Mouse (Mus musculus) CD4-positive helper T cell, adult 2 months (primary cell): ENCODE data around the gene Cacnb2.
A peak's percentile ranks its signal among the peaks of the same experiment; 100 is the strongest.
"Not testable (repeated sequence)": the region's sequence is repeated elsewhere in the genome, so short reads cannot be mapped to it uniquely, and the experiment has no call there.

ENCODE experiments used
- DNase-seq: peaks from one replicate; pipeline ENCODE4 v3.0.0-alpha.2; 2012; ENCODE audit warnings: low read depth, missing footprints, low spot score

The Cacnb2 gene

DNA sequence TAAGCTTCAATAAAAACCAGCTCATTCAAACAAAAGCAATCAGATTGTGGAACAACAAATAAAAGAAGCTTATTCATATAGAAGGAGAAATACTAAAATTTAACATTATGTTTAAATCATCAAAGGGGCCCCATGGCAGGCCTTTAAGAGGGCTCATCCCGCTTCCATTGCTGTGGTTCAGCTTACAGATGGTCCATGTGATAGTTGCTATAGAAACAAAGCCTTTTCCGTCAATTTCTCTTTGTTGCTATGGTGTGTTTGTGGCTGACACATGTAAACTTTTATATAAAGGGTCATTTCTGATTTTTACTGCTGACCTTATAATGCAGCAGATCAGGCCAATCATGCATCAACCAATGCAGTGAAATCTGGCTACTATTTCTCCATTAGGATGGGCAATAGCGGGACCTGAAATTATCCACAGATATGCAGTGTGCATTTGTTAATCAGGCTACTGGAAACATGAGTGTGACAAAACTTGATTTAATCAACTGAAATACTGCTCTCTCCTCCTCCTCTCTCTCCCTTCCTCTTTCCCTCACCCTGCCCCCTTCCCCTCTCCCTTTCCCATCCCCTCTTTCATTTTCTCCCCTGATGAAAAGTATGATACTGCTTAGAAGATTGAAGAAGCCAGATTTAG lies 54.4 kb downstream of the Cacnb2 start:
- no peak for DNase-seq

DNA sequence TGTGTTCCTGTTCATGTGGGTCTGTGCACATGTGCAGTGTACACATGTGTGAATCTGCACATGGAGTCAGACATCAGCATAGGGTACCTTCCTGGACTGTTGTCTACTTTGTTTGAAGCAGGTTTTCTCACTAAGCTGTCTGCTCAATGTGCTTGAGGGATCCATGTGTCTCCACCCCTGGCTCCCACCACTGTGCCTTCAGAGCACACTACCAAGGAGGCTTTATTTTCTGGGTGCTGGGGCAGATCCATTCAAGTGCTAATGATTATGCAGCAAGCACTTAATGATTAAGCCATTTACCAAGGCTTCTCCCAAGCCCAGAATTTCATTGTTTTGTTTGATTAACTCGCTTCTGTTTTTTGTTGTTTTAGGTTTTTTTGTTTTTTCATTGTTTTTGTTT lies 62.3 kb downstream of the Cacnb2 start:
- no peak for DNase-seq

DNA sequence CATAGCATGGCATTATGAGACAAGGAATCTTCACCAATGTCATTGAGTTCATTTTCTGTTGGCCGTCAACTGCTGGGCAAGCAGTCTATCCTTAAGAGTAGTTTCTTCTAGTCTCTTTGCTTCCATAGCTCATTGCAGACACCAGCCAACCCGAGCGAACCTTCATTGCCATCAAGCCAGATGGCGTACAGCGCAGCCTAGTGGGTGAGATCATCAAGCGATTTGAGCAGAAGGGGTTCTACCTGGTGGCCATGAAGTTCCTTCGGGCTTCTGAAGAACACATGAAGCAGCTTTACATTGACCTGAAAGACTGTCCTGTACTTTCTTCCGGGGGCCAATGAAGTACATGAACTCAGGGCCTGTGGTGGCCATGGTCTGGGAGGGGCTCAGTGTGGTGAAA lies 69.2 kb downstream of the Cacnb2 start:
- no peak for DNase-seq

DNA sequence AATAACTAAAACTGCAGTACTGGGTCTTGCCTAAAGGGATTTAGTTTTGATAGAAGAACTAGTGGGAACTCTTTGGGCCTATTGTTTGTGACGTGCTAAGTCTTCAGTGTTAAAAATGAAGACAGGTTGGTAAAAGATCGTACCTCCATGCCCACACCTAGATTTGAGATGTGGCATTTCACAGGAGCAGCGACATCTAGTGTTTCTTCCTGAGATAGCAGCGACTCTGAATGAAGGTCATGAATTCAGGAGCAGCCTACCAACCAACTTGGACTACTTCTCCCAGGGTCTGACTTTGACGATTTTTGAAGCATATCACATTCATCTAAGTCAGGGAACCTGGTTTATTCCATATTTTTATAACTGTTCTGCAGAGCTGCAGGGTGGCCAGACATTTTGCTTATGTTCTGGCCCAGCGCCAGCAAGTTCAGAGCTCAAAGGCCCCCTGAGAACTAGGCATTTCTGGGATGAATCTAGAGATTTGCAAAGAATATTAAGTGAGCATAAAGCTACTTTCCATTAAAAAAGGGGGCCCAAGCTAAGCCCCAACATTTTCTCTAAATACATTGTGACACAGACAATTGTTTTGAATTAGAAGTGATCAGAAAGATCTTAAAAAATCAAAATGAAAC lies 74.1 kb downstream of the Cacnb2 start:
- peak; percentile 43 for DNase-seq

DNA sequence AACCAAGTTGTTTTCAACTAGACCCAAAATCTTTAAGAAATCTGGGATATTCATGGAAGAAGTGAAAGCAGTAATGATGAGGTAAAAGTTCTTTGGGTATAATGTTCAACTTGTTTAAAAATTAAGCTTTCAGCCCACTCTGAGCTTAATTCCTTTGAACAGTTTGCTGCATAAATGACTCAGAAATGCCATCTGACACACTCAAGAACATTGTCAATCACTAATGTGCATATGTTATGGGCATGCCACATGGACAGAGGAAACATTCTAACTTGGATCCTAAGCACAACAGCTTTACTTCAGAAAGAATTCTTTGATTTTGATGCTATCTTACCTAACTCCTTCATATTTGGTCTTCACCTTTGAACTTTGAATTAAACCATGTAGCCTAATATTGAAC lies 81.3 kb downstream of the Cacnb2 start:
- DNase-seq = no peak

DNA sequence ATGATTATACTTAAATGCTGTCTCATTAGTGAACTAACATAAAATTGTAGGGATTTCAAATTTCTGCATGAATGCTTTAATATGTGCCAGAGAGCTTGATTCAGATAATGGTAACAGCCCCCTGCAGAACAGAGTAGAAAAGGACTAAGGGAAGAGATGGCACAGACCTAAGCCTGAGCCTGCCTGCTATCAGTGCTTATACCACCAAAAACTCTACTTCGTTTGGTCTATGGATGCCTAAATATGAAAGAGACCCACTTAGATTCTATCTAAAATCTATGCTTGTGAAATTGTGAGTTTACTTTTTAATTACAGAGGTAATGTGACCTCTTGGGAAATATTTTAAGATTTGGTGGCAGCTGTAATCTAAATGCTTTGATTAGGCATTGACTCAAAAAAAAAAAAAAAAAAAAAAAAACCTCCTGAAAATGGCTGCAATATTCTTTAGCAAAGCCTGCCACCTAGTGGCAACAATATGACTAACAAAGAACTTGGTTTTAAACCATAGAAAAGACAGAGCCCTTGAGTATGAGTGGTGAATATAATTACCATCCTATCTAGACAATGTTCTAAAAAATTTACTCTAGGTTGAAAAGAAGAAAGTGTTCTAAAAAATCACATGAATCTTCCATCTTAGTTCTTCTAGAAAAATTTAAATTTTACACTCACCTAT lies 100.2 kb downstream of the Cacnb2 start:
- DNase-seq = peak; percentile 27

DNA sequence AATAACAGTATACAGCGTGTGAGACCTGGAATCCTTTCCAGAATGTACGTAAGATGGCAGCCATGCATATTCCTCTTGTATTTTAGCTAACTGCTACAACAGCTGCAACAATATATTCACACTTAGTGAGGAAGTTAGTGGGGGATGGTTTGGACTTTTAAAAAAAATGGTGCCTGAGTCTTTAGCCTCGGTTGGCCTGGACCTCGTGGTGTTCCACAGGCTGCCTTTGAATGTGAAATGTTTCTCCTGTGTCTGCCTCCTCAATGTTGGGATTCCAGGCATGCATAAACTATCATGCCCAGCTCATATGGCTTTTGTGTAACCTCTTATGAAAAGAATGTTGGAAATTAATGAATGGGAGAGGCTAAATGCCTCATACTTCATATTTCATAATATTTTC lies 100.8 kb downstream of the Cacnb2 start:
- no peak for DNase-seq

DNA sequence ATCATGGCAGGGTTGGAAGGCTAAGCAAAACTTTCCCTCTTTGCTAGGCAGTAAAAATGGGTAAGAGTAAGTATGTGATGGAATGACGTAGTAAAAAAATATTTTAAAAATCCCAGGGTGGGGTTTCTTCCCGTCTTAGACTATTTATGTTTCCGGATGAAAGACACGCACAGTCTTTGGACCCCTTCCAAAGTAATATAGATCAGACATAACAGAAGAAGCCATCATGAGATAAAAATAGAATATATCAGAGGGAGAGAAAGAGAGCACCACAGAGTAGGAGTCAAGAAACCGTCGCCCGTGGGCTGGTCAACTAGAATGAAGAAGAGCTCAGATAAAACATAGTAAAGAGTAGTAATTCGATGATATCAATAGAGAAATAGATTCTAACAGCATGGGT lies 107.4 kb downstream of the Cacnb2 start:
- DNase-seq = no peak

DNA sequence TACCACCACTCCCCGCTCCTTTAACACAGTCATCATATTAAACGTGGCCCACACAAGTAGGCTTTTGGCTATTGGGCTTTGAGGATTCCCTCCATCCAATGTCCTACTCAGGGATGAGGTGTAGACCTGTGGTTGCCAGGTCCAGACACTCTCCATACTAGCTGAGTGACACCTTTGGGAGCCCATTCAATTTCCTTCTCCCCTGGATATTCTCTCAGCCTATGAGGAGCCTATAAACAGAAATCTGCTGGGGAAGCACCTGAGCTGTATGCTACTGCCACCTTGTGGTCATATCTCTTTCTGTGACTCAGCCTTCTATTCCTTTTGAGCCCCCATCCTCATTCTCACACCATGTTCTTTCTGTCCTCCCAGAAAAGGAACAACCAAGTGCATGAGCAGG lies 108.9 kb downstream of the Cacnb2 start:
- DNase-seq = peak; percentile 5

DNA sequence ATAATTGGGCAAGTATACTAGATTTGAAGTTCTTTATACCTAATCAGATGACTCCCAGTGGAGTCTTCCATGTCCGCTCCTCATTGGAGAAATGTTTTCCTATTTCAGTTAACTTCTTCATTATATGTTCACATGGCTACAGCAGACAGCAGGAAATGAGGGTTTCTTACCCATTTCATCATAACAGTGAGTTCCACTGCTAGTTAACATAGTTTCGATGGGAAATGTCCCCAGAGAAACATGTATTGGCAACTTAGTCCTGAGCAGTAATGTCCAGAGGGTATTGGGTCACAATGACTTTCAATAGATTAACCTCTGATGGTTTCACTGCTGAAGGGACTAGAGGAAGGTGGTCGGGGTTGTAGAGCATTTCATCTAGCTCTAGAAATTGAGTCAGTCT lies 110.2 kb downstream of the Cacnb2 start:
- DNase-seq = no peak

DNA sequence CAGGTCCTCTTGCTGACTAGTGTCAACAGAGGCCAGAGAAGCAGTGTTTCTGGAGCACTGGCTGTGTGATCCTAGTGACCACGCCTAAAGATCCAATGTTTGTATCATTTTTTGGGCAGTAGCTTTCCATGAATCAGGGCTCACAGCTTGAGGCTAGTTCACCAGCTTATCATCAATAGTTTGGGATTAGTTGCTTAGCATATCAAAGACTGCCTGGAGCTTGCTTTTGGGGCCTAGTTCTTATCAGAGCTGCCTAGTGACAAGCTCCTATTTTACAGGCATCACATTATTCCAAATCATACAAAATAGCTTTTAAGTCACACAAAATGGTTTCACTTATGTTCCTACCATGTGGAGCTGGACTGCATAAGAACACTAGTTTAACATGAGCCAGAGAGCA lies 113.8 kb downstream of the Cacnb2 start:
- no peak for DNase-seq

DNA sequence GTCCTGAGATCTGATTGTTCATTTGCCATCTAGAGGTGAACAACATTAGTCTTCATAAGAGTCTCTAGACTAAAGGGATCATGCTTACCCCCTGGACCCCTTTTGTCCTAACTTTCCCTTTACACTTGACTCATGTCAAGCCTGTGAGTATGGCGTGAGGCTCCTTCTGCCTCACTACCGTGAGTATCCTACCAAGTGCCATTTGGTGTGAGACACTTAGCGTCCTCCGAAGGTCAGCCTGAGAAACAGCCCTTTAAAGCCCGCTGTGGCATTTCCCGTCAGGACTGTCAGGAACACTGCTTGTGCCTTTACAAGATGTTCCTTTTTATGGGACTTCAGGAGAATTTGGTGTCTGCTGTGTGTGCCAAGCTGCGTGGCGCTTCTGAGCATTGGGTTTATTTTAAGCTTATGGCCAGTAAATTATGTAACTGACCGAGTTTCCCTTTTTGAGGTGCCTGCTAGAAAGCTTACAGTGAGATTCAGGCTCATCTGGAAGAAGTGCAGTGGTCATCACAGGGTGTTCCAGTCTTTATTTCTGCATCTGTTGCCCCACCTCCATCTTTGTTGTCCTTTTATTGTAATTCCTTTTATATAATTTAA lies 116.3 kb downstream of the Cacnb2 start:
- DNase-seq = no peak

DNA sequence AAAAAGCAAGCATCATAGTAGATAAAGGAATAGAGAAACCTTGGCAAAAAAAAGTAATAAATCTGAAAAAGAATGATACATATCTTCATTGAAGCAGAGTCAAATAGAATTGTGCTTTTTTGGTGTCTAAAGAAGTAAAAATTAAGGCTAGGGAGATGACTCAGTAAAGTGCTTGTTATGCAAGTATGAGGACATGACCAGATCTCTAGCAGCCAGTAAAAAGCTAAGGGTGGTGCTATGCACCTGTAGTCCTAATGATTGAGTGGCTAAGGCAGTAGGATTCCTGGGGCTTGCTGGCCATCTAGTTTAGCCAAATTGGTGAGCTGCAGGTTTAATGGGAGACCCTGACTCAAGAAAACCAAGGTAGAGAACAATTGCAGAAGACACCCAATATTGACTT lies 122.5 kb downstream of the Cacnb2 start:
- DNase-seq = no peak

DNA sequence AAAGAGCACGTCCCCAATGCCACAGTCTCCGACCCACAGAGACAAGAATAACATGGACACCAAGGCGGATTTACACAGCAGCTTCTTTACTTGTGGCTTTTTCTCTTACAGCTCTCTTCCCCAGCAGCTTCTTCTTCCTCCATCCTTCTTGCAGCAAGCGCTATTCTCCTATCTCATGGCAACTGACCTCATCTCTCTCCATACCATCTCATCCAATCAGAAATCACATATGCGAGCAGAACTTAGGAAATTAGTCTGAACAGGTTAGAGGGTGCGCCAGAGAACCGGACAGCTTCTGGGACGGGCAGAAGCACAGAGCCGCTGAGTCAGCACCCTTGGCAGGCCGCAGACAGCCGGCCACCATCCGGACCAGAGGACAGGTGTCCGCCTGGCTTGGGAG lies 123.7 kb downstream of the Cacnb2 start:
- not testable (repeated sequence) for DNase-seq

DNA sequence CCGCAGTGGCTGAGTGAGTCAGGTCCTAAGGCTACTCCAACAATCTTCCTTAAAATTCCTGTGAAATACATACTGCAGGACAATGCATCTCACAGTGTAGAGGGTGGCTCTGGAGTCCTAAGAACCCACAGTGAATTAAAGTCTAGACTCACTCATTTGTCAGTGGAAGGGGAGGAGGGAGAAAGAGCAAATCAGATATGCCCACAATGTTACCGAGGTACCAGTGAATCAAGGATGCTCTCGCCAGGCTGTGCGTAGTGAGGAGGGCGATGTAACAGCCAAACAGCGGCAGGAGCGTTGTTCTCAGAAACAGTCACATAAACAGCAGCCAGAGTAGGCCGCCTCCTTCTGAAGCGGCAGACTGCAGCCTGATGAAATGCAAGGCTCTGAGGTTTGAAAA lies 136.0 kb downstream of the Cacnb2 start:
- no peak for DNase-seq

DNA sequence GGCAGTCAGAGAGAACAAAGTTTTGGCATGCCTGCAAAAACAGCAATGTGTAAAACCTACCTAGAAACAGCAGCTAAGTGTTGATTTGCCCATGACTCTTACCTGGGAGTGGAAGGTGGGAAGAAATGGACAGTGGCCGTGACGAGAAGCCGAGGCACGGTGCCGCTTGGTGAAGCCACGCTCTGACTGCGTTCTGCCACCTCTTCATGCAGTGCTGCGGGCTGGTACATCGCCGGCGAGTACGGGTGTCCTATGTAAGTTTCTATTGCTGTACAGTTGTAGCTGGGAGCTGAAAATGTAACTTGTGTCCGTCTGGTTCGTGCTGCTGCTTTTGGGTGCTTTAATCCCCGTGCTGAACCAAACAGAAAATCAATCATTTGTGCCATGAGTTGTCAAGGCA lies 136.6 kb downstream of the Cacnb2 start:
- no peak for DNase-seq

DNA sequence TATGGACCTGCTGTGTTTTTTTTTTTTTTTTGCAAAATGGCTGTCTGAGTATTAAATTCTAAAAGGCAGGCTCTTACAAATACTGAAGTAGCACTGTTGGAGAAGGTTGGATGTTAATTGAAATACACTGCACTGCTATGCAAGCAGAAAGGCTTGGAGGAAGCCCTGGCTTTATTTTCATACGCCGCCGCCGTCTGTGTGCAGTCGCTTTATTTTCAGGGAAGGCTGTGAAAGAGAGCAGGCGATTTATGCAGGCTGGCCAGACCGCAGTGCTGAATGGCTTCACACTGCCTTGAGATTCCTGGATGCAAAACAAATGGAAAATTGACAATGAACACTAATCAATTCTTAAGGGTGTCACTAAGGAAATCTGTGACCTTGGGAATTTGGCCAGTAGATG lies 137.5 kb downstream of the Cacnb2 start:
- no peak for DNase-seq

DNA sequence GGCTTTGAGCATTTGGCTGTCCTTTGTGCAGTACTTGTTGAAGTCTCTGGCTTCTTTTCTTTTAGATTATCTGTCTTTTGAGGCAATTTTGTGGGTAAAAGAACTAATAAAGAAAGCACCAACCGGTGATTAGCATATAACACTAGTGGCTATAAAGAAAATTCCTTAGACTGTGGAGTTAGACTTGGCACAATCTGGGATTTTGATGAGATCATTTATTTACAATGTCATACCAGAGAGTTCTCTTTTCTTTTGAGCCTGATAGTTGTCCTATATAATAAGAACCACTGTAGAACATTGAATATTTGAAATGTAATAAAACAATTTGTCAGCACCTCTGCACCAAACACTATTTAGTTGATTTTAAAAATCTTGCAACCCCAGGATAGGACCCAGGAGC lies 141.9 kb downstream of the Cacnb2 start:
- DNase-seq = no peak

DNA sequence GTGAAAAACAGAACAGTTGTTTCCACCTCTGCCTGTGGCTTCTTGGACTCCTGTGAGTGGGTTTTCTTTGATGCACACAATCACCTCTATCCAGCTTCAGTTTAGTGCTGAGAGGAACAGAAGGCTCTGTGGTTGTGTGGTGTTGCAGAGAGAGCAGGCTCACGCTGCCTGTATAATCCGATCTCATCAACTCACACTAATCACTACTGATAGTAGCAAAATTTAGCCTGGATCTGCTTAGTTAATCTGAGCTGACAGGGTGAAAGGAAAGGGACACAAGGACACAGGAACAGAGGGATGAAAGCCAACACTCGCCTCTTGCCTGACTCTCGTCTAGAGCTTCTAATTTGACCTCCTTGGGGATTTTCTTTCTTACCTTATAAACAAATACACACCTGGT lies 160.0 kb downstream of the Cacnb2 start:
- no peak for DNase-seq

DNA sequence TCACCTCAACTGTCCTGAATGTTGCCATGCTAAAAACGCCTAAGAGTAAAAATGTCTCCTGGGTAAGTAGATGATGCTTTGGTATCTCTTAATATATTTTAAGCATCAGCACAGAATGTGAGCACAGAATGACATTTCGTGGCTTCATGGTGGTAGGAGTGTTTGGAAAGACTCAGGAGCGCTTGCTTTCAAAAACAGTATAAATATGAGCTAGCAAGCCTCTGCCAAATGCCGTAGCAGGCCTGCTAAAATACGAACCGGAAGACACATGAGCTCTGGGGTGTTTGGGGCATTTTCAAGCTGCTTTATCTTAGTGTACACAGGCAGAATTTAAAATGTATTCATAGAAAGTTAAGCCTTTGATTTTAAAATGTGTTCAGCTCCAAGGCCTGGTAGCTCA lies 161.0 kb downstream of the Cacnb2 start:
- no peak for DNase-seq

DNA sequence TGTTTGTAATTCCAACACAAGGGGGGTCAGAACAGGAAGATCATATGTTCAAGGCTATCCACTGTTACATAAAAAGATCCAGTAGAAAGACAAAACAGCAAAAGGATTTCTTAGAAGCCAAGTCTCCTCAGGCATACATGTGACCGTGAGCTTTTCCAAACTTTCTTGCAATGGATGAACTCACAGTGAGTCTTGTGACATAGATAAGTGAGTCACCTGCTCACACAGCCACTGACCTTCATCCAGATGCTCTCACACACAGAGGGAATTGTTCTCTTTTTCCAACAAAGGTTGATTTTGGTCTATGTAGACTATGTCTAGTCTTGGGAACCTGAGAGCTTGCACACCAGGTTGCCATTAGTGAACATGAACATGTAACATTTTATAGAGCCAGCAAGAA lies 166.6 kb downstream of the Cacnb2 start:
- DNase-seq = no peak

DNA sequence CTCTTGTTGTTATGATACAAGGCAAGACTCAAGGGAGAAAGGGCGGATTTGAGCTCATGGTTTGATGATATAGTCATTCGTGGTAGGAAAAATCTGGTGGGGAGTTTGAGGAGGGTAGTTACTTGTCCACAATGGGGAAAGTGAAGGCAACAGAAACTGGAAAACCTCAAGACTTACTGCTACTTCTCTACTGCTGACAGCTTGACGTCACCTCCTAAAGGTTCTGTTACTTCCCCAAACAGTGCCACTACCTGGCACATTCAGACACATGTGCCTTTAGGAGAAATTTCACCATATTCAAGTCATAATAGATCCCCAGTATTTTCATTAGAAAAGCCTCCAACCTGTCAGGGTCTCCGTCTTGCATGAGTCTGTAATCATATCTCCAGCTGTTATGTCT lies 167.7 kb downstream of the Cacnb2 start:
- DNase-seq = no peak

DNA sequence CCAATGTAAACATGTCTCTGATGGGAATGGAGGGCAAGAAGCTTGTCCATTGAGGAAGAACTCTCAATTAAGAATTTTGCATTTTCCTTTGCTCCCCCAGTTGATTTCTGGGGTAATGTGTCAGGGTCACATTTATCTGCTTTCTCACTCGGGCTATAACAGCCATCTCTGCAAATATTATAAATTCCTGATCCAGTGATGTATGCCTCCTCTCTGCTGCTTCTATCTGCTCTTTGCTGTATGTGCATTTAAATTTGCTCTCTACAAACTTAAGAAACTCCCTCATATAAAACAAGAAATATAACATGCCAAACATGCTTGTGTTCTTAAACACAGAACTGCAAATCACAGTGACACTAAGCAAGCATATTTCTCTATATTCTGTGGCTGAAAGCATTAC lies 171.5 kb downstream of the Cacnb2 start:
- no peak for DNase-seq
